Mouse (Mus musculus): Measurements from ENCODE around the gene Notch1.

- TF ChIP-seq EP300 (IDR thresholded peaks at IDR 0.05; ENCODE audit: low read depth): no peak
- no peak for TF ChIP-seq CTCF (IDR thresholded peaks at IDR 0.05; ENCODE audit: low read depth)
Observed at GRCm38 (mm10) chr2:26409362-26409761, 107.1 kb downstream of the Notch1 start.

Measured in liver, embryonic 14.5 days (tissue).